Mouse (Mus musculus): ENCODE data around the gene Dnaaf3. TPM values are rescaled to one million over a fixed set of nuclear protein-coding genes. Genes with fewer than 3 reads are reported as not detected.

Dnaaf3 gene
- polyA plus RNA-seq, 1 experiment from 2014 or later: 1.5 TPM

Small RNAs within 50 kb of the gene (microRNA-seq; reads per million reads assigned to microRNA genes)
- not detected for gene Gm23577

Other genes with a start within 250 kb of the Dnaaf3 start
- gene Ncr1, start 194.7 kb downstream of the Dnaaf3 start, polyA plus RNA-seq (2014; fragmentation: Nextera tagmentation; extraction: Ambion mirVana): not detected in 2 replicates
- 0.20 TPM in 1 of 2 replicates, not detected in the other for gene Gp6, start 134.7 kb downstream of the Dnaaf3 start, polyA plus RNA-seq (2014; fragmentation: Nextera tagmentation; extraction: Ambion mirVana)
- 41.6 and 45.5 TPM in 2 replicates for gene Rdh13, start 86.8 kb downstream of the Dnaaf3 start, polyA plus RNA-seq (2014; fragmentation: Nextera tagmentation; extraction: Ambion mirVana)
- gene Eps8l1, start 71.8 kb downstream of the Dnaaf3 start, polyA plus RNA-seq (2014; fragmentation: Nextera tagmentation; extraction: Ambion mirVana): 6.6 and 7.3 TPM in 2 replicates
- gene Ppp1r12c, start 30.8 kb downstream of the Dnaaf3 start, polyA plus RNA-seq (2014; fragmentation: Nextera tagmentation; extraction: Ambion mirVana): 50.1 and 54.7 TPM in 2 replicates
- gene Tnnt1, start 16.1 kb downstream of the Dnaaf3 start, polyA plus RNA-seq (2014; fragmentation: Nextera tagmentation; extraction: Ambion mirVana): 1.8 and 3.9 TPM in 2 replicates
- gene Tnni3, start 8.2 kb downstream of the Dnaaf3 start, polyA plus RNA-seq (2014; fragmentation: Nextera tagmentation; extraction: Ambion mirVana): 0.36 and 0.46 TPM in 2 replicates
- 77.0 and 90.9 TPM in 2 replicates for gene Syt5, start 15.1 kb upstream of the Dnaaf3 start, polyA plus RNA-seq (2014; fragmentation: Nextera tagmentation; extraction: Ambion mirVana)
- 0.17 and 0.55 TPM in 2 replicates for gene Ptprh, start 71.6 kb upstream of the Dnaaf3 start, polyA plus RNA-seq (2014; fragmentation: Nextera tagmentation; extraction: Ambion mirVana)
- gene Tmem86b, start 99.0 kb upstream of the Dnaaf3 start, polyA plus RNA-seq (2014; fragmentation: Nextera tagmentation; extraction: Ambion mirVana): 2.0 and 2.7 TPM in 2 replicates
- gene Ppp6r1, start 126.6 kb upstream of the Dnaaf3 start, polyA plus RNA-seq (2014; fragmentation: Nextera tagmentation; extraction: Ambion mirVana): 6.2 and 8.4 TPM in 2 replicates
- 146 and 154 TPM in 2 replicates for gene Hspbp1, start 152.6 kb upstream of the Dnaaf3 start, polyA plus RNA-seq (2014; fragmentation: Nextera tagmentation; extraction: Ambion mirVana)
- 10.3 and 10.5 TPM in 2 replicates for gene Brsk1, start 158.2 kb upstream of the Dnaaf3 start, polyA plus RNA-seq (2014; fragmentation: Nextera tagmentation; extraction: Ambion mirVana)
- 0.12 and 0.24 TPM in 2 replicates for gene Tmem150b, start 192.8 kb upstream of the Dnaaf3 start, polyA plus RNA-seq (2014; fragmentation: Nextera tagmentation; extraction: Ambion mirVana)
- 44.9 and 53.7 TPM in 2 replicates for gene Kmt5c, start 207.7 kb upstream of the Dnaaf3 start, polyA plus RNA-seq (2014; fragmentation: Nextera tagmentation; extraction: Ambion mirVana)
- 18.6 and 19.7 TPM in 2 replicates for gene Cox6b2, start 220.6 kb upstream of the Dnaaf3 start, polyA plus RNA-seq (2014; fragmentation: Nextera tagmentation; extraction: Ambion mirVana)
- gene Fam71e2, start 238.8 kb upstream of the Dnaaf3 start, polyA plus RNA-seq (2014; fragmentation: Nextera tagmentation; extraction: Ambion mirVana): not detected in 2 replicates